8 mouse cellular contexts compared by ENCODE assay signal in the genomic region with DNA sequence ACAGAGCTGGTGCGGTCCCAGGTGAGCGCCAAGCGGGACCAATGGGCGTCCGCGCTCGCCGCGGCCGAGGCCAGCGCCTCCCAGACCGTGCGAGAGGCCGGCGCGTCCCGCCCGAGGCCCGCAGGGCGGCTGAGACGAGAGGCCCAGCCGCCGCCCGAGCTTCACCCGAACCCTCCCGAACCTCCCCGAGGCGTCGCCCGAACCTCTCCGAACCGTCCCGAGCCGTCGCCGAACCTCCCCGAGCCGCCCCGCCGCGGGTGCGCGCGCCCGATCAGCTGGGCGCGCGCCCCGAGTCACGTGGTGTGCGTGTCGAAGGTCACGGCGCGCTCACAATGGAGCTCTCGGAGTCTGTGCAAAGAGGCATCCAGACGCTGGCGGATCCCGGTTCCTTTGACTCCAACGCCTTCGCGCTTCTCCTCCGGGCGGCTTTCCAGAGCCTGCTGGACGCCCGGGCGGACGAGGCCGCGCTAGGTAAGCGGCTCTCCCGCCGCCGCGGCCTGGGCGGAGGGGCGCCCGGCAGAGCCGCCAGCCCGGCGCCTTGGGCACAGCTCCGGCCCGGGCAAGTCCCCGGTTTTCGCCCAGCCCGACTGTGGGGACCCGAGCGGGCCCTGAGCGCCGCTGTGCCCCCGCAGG. TPM values are rescaled to one million over a fixed set of nuclear protein-coding genes. Genes with fewer than 3 reads are reported as not detected.
A peak's percentile ranks its signal among the peaks of the same experiment; 100 is the strongest.
DNase-seq lines count a peak whose midpoint lies in the region; ATAC-seq and TF ChIP-seq lines count a peak whose summit lies in the region.

Gene Commd3, plus strand, starts transcription at position 252 of the 633 bp plus-strand sequence.

- ATAC-seq in forebrain, embryonic 15.5 days (replicated peaks): peak; percentile 91
- peak; percentile 90 for ATAC-seq in neural tube, embryonic 15.5 days (ENCODE audit: low FRiP score)

- peaks cover 21% of the 10 kb centered on the region for H3K4me1 ChIP-seq in E14TG2a.4 (replicated peaks; ENCODE audit: low read depth, low read length)
- H3K4me1 ChIP-seq in forebrain, embryonic 15.5 days: peaks cover 22% of the 10 kb centered on the region
- 0 out of 2 replicates have a peak, but pooled peaks cover 3% of the 10 kb centered on the region for H3K4me1 ChIP-seq in lung, adult 2 months (ENCODE audit: control insufficient read depth, insufficient read depth, low read length)
- H3K4me1 ChIP-seq in neural tube, embryonic 15.5 days: peaks cover 18% of the 10 kb centered on the region

- no peaks in the 10 kb centered on the region for H3K9me3 ChIP-seq in E14TG2a.4 (ENCODE audit: low read length)
- no peaks in the 10 kb centered on the region for H3K9me3 ChIP-seq in forebrain, embryonic 15.5 days
- no peaks in the 10 kb centered on the region for H3K9me3 ChIP-seq in neural tube, embryonic 15.5 days (replicated peaks)

- intact Hi-C loops in heart, postnatal 14 days (cut with DNase I): loop anchor here (5.0 kb wide), 3 partner anchors 65 to 625 kb away; partner anchors contain the start of genes Dnajc1 and Skida1

- no peak for TF ChIP-seq CTCF in E14TG2a.4 (conservative IDR thresholded peaks at IDR 0.05; ENCODE audit: low read length)
- no peak for TF ChIP-seq CTCF in lung, adult 2 months (IDR thresholded peaks at IDR 0.05; ENCODE audit: insufficient read depth, low read length)

- TF ChIP-seq POLR2A in lung, adult 2 months (IDR thresholded peaks at IDR 0.05; ENCODE audit: borderline replicate concordance, extremely low read depth, low read depth, low read length): peak; percentile 88

- no peaks in the 10 kb centered on the region for H3K36me3 ChIP-seq in E14TG2a.4 (ENCODE audit: insufficient read depth, low read length)
- H3K36me3 ChIP-seq in forebrain, embryonic 15.5 days: no peaks in the 10 kb centered on the region
- H3K36me3 ChIP-seq in neural tube, embryonic 15.5 days: no peaks in the 10 kb centered on the region

- peak within 1 kb of the TSS; percentile 99 for H3K9ac ChIP-seq in forebrain, embryonic 15.5 days (replicated peaks)
- peak within 1 kb of the TSS; percentile 99 for H3K9ac ChIP-seq in neural tube, embryonic 15.5 days (replicated peaks)

- H3K4me2 ChIP-seq in forebrain, embryonic 15.5 days (replicated peaks): peak within 1 kb of the TSS; percentile 77
- peak within 1 kb of the TSS; percentile 66 for H3K4me2 ChIP-seq in neural tube, embryonic 15.5 days

- H3K27ac ChIP-seq in forebrain, embryonic 15.5 days (replicated peaks): peak within 1 kb of the TSS; percentile 99
- peak within 1 kb of the TSS; percentile 98 for H3K27ac ChIP-seq in neural tube, embryonic 15.5 days (replicated peaks)

- H3K4me3 ChIP-seq in E14TG2a.4 (replicated peaks; ENCODE audit: low read length): peak within 1 kb of the TSS; percentile 85
- peak within 1 kb of the TSS; percentile 86 for H3K4me3 ChIP-seq in forebrain, embryonic 15.5 days
- peak within 1 kb of the TSS; percentile 84 for H3K4me3 ChIP-seq in lung, adult 2 months (replicated peaks; ENCODE audit: extremely low read depth, low read depth, low read length)
- H3K4me3 ChIP-seq in neural tube, embryonic 15.5 days (replicated peaks): peak within 1 kb of the TSS; percentile 89

- H3K27me3 ChIP-seq in E14TG2a.4 (ENCODE audit: insufficient read depth, low read length): peaks cover 49% of the 10 kb centered on the region
- peaks cover 11% of the 10 kb centered on the region; the same call in 1 of the 2 replicates for H3K27me3 ChIP-seq in forebrain, embryonic 15.5 days
- H3K27me3 ChIP-seq in neural tube, embryonic 15.5 days (replicated peaks): no peaks in the 10 kb centered on the region; the same call in none of the 2 replicates

- WGBS in forebrain, embryonic 15.5 days: under 1% methylated on average over 88 of the region's 91 CpGs
- under 1% methylated on average over 91 of the region's 91 CpGs for WGBS in lung, adult 2 months
- WGBS in neural tube, embryonic 15.5 days: under 1% methylated on average over 91 of the region's 91 CpGs

- DNase-seq in cerebellum, adult 11 months: peak; percentile 96
- peak; percentile 98 for DNase-seq in heart, postnatal 14 days
- peak; percentile 93 to 97 for DNase-seq in layer of hippocampus, adult 18-20 months (ENCODE audit: low spot score in 2 of 2)
- peak; percentile 96 for DNase-seq in lung, adult 2 months
- peak; percentile 98 for DNase-seq in testis, postnatal 10 days (ENCODE audit: low spot score)

RNA-seq across cellular contexts. Expression of gene Commd3, which starts in this region (rescaled TPM):
- polyA plus RNA-seq in forebrain, embryonic 15.5 days (2015; fragmentation: Nextera tagmentation; extraction: Ambion mirVana): 263 and 266 TPM in 2 replicates
- total RNA-seq in heart, postnatal 14 days (2021): 100 to 1,000 TPM; 111 to 118 TPM
- 10 to 100 TPM; 85.4 to 92.4 TPM for total RNA-seq in layer of hippocampus, adult 18-20 months (2021)
- 36.6 and 38.0 TPM in 2 replicates for polyA plus RNA-seq in lung, adult 2 months (2012; rRNA removed)
- 192 and 193 TPM in 2 replicates for polyA plus RNA-seq in neural tube, embryonic 15.5 days (2015; fragmentation: Nextera tagmentation; extraction: Ambion mirVana)

Comparison
In these comparisons a context has a peak if more than half of its experiments do, and no peak if none do; other contexts are left out.
1. Peak in every context shown above with its lines: DNase-seq, ATAC-seq, H3K4me3 ChIP-seq and H3K27ac ChIP-seq.